Mouse (Mus musculus) left cerebral cortex, postnatal 10 days (tissue): ENCODE measurements at regions not wholly inside any gene's neighbourhood (a gene's known extent, or its start where the extent isn't known, plus 50 kb on each side); places are given as distances from the start of the nearest gene placed in this dataset.

Experiments
- DNase-seq, 2 experiments: peaks; one replicate each; pipeline ENCODE4 v3.0.0; 2021 to 2022; ENCODE audit warnings: low spot score in 2 of 2, mixed read lengths in 1 of 2; ENCODE audit errors: extremely low spot score in 1 of 2
- intact Hi-C: fragments of 180-260 bp; cut with DNase I; formaldehyde crosslinking; loops from one replicate; pipeline ENCODE4 v1.15.1; 2025

DNA sequence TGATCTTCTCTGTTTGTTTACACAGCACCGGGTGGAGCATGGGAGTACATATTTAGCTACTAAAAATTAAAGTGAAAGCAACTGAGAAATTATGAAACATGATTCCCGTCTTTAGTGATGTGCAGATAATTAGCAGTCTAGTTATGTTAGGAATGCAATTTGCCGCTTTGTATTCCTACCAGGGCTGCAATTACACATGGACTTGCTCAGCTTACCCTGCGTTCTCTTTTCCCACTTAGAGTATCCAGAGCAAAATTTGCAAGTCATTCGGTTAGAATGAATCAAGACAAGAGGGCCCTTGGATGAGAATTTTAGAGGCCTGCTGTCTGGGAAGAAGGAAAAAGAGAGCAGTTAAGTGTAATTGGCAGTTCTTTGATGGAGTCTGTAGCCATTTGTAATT is 126.0 kb upstream of the Gpr149 start:
- no peak for DNase-seq
- intact Hi-C loops = no loop called here

- no peak for DNase-seq
- intact Hi-C loops = loop anchor here (1.0 kb wide), 1 partner anchor 11 kb away; no protein-coding TSS in a partner anchor
These were observed 121.0 kb upstream of the Gpr149 start for GRCm38 (mm10) chr3:62725947-62726346.

DNA sequence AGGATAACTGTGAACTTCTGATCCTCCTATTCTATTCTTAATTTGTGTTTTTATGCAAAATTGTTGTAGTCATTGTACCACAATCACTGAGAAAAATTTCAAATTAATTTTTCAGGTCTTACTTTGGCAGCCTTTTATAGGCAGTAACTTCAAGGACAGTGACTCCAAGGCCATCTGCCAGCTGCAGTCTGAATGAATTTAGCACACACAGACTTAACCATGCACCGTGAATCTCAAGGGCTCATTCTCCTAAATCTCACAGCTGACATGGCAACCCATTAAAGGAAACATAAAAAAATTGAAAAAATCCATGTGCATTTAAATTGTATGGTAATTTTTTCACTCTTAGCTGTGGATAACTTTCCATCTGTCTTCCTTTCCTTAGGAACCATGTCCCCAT is 111.9 kb upstream of the Gpr149 start:
- DNase-seq = no peak
- intact Hi-C loops = no loop called here

GRCm38 (mm10) chr3:62715311-62715971 is 110.5 kb upstream of the Gpr149 start:
- intact Hi-C loops = loop anchor here (1.0 kb wide), 1 partner anchor 10 kb away; no protein-coding TSS in a partner anchor

More at GRCm38 (mm10) chr3:62715311-62715971, 110.5 kb upstream of the Gpr149 start:
- DNase-seq = no peak
